Mouse (Mus musculus) left cerebral cortex, postnatal 10 days (tissue): ENCODE data around the gene Stk26. TPM values are rescaled to one million over a fixed set of nuclear protein-coding genes. Genes with fewer than 3 reads are reported as not detected.
A peak's percentile ranks its signal among the peaks of the same experiment; 100 is the strongest.

Experiments used
- DNase-seq, 2 experiments: peaks; one replicate each; pipeline ENCODE4 v3.0.0; 2021 to 2022; ENCODE audit warnings: low spot score in 2 of 2, mixed read lengths in 1 of 2; ENCODE audit errors: extremely low spot score in 1 of 2
- intact Hi-C: fragments of 180-260 bp; cut with DNase I; formaldehyde crosslinking; loops from one replicate; pipeline ENCODE4 v1.15.1; 2025
- total RNA-seq, 2 experiments: library from RNA; stranded (reverse); gene quantifications; 2 replicates each; pipeline ENCODE4 v1.2.3; 2021

Stk26 gene
- 1 to 10 TPM in 1 of 2 experiments, under 1 TPM in 1; 0.97 to 1.7 TPM for total RNA-seq

GRCm38 (mm10) chrX:50840847-50841560 lies at the start of gene Stk26:
Stk26 (plus strand) TSS chrX:50841047.
- peak; percentile 0 to 36 for DNase-seq

GRCm38 (mm10) chrX:50793005-50793680 lies 47.7 kb upstream of the Stk26 start:
- no peak for DNase-seq
- intact Hi-C loops = no loop called here

More at GRCm38 (mm10) chrX:50840847-50841560, at the start of gene Stk26:
- intact Hi-C loops = no loop called here

- intact Hi-C loops = no loop called here
- DNase-seq = no peak
Measured at GRCm38 (mm10) chrX:50797798-50798197, 43.0 kb upstream of the Stk26 start.

GRCm38 (mm10) chrX:50798571-50798970 lies 42.3 kb upstream of the Stk26 start:
- no peak for DNase-seq
- intact Hi-C loops = no loop called here

GRCm38 (mm10) chrX:50799656-50800188 lies 41.1 kb upstream of the Stk26 start:
- intact Hi-C loops = no loop called here
- no peak for DNase-seq

- DNase-seq = no peak
- intact Hi-C loops = no loop called here
Measured at GRCm38 (mm10) chrX:50805654-50806053, 35.2 kb upstream of the Stk26 start.

GRCm38 (mm10) chrX:50823856-50824255 lies 17.0 kb upstream of the Stk26 start:
- no peak for DNase-seq
- intact Hi-C loops = no loop called here

GRCm38 (mm10) chrX:50835592-50835991 lies 5.3 kb upstream of the Stk26 start:
- intact Hi-C loops = no loop called here
- no peak for DNase-seq

GRCm38 (mm10) chrX:50836029-50836691 lies 4.7 kb upstream of the Stk26 start:
- no peak for DNase-seq
- intact Hi-C loops = no loop called here

GRCm38 (mm10) chrX:50841587-50841986 lies 740 bp downstream of the Stk26 start:
- intact Hi-C loops = no loop called here
- DNase-seq = peak in 1 of 2 experiments; percentile 18

GRCm38 (mm10) chrX:50842046-50842445 lies 1.2 kb downstream of the Stk26 start:
- no peak for DNase-seq
- intact Hi-C loops = no loop called here

- DNase-seq = no peak
- intact Hi-C loops = no loop called here
Measured at GRCm38 (mm10) chrX:50850428-50851184, 9.8 kb downstream of the Stk26 start.

GRCm38 (mm10) chrX:50863771-50864170 lies 22.9 kb downstream of the Stk26 start:
- intact Hi-C loops = no loop called here
- DNase-seq = no peak

- DNase-seq = no peak
- intact Hi-C loops = no loop called here
Measured at GRCm38 (mm10) chrX:50864734-50865133, 23.9 kb downstream of the Stk26 start.

GRCm38 (mm10) chrX:50874246-50875002 lies 33.6 kb downstream of the Stk26 start:
- DNase-seq = no peak
- intact Hi-C loops = no loop called here

- no peak for DNase-seq
- intact Hi-C loops = loop anchor here (5.0 kb wide), 1 partner anchor 211 kb away; no protein-coding TSS in a partner anchor
Measured at GRCm38 (mm10) chrX:50887999-50888398, 47.2 kb downstream of the Stk26 start.

- intact Hi-C loops = no loop called here
- DNase-seq = no peak
Measured at GRCm38 (mm10) chrX:50903497-50903896, 62.6 kb downstream of the Stk26 start.

- intact Hi-C loops = no loop called here
- no peak for DNase-seq
Measured at GRCm38 (mm10) chrX:50909915-50910314, 69.1 kb downstream of the Stk26 start.
